ENCODE assay signal across 9 mouse cellular contexts in genomic region chr1:128141039-128141438, GRCm38 (mm10). TPM values are rescaled to one million over a fixed set of nuclear protein-coding genes. Genes with fewer than 3 reads are reported as not detected.
DNase-seq lines count a peak whose midpoint lies in the region; ATAC-seq and TF ChIP-seq lines count a peak whose summit lies in the region.
"Had no signal": no experiment of that assay in that cellular context is flagged by ENCODE, and none has a peak within 500 bp of the region (broad histone marks: within the 10 kb centered on the region; RNA-seq: fewer than 3 reads in every experiment).

No protein-coding gene starts in this region.

- peaks cover 7% of the 10 kb centered on the region for H3K79me2 ChIP-seq in MEL (ENCODE audit: control insufficient read depth, insufficient read depth, low read length, poor library complexity)

- H3K4me2 ChIP-seq in forebrain, postnatal 0 days (ENCODE audit: low read depth) = no peak overlapping the region
- no peak overlapping the region for H3K4me2 ChIP-seq in forebrain, embryonic 11.5 days (ENCODE audit: low read depth, low read length, severe bottlenecking)
- H3K4me2 ChIP-seq in liver, embryonic 14.5 days (ENCODE audit: low read depth) = no peak overlapping the region
- no peak overlapping the region for H3K4me2 ChIP-seq in liver, embryonic 12.5 days

- no peaks in the 10 kb centered on the region for H3K27me3 ChIP-seq in forebrain, postnatal 0 days (ENCODE audit: insufficient read depth, low read length)
- no peaks in the 10 kb centered on the region for H3K27me3 ChIP-seq in forebrain, embryonic 11.5 days (ENCODE audit: control insufficient read depth, insufficient read depth, low read length)
- H3K27me3 ChIP-seq in liver, embryonic 14.5 days (ENCODE audit: control insufficient read depth, insufficient read depth, low read length) = no peaks in the 10 kb centered on the region
- no peaks in the 10 kb centered on the region for H3K27me3 ChIP-seq in liver, embryonic 12.5 days (replicated peaks)
- H3K27me3 ChIP-seq in MEL (ENCODE audit: control insufficient read depth in 1 of 2, insufficient read depth in 2 of 2, low read length in 2 of 2) = no peaks in the 10 kb centered on the region

- H3K9ac ChIP-seq in forebrain, postnatal 0 days = no peak overlapping the region
- H3K9ac ChIP-seq in forebrain, embryonic 11.5 days (ENCODE audit: low read length) = no peak overlapping the region
- no peak overlapping the region for H3K9ac ChIP-seq in liver, embryonic 14.5 days (replicated peaks)
- no peak overlapping the region for H3K9ac ChIP-seq in liver, embryonic 12.5 days
- H3K9ac ChIP-seq in MEL (ENCODE audit: control insufficient read depth, low read depth, low read length, poor library complexity, severe bottlenecking) = no peak overlapping the region

- peak; percentile 67 for ATAC-seq in forebrain, postnatal 0 days
- no peak for ATAC-seq in forebrain, embryonic 11.5 days (replicated peaks; ENCODE audit: low FRiP score)
- ATAC-seq in liver, embryonic 14.5 days (ENCODE audit: insufficient read depth) = no peak
- ATAC-seq in liver, embryonic 12.5 days = no peak
- no peak for ATAC-seq in erythroid progenitor cell, adult 5-6 weeks (replicated peaks; ENCODE audit: low FRiP score, poor library complexity, severe bottlenecking)

- no peaks in the 10 kb centered on the region for H3K9me3 ChIP-seq in forebrain, postnatal 0 days (ENCODE audit: low read length)
- no peaks in the 10 kb centered on the region for H3K9me3 ChIP-seq in forebrain, embryonic 11.5 days (ENCODE audit: control insufficient read depth, low read length)
- no peaks in the 10 kb centered on the region for H3K9me3 ChIP-seq in liver, embryonic 14.5 days (ENCODE audit: control insufficient read depth, low read length)
- H3K9me3 ChIP-seq in liver, embryonic 12.5 days (replicated peaks) = no peaks in the 10 kb centered on the region
- no peaks in the 10 kb centered on the region for H3K9me3 ChIP-seq in MEL (replicated peaks; ENCODE audit: insufficient read depth, low read length)

- no peak for TF ChIP-seq POLR2A in MEL (IDR thresholded peaks at IDR 0.05; ENCODE audit: control insufficient read depth in 1 of 2, insufficient read depth in 1 of 2, low read depth in 1 of 2, low read length in 2 of 2, poor library complexity in 1 of 2)

- H3K36me3 ChIP-seq in forebrain, postnatal 0 days (ENCODE audit: insufficient read depth) = no peaks in the 10 kb centered on the region
- no peaks in the 10 kb centered on the region for H3K36me3 ChIP-seq in forebrain, embryonic 11.5 days (ENCODE audit: control insufficient read depth, insufficient read depth, low read length)
- H3K36me3 ChIP-seq in liver, embryonic 14.5 days (replicated peaks; ENCODE audit: control insufficient read depth, insufficient read depth, low read depth) = no peaks in the 10 kb centered on the region
- no peaks in the 10 kb centered on the region for H3K36me3 ChIP-seq in liver, embryonic 12.5 days
- H3K36me3 ChIP-seq in MEL (ENCODE audit: control insufficient read depth in 1 of 2, insufficient read depth in 2 of 2, low read length in 2 of 2) = peaks cover 0 to 5% of the 10 kb centered on the region in 2 experiments; a peak in 2 of 4 replicates

- H3K27ac ChIP-seq in forebrain, postnatal 0 days (ENCODE audit: low read depth, low read length) = no peak overlapping the region
- H3K27ac ChIP-seq in forebrain, embryonic 11.5 days (ENCODE audit: low read depth, low read length) = no peak overlapping the region
- no peak overlapping the region for H3K27ac ChIP-seq in liver, embryonic 14.5 days
- no peak overlapping the region for H3K27ac ChIP-seq in liver, embryonic 12.5 days
- H3K27ac ChIP-seq in MEL (ENCODE audit: control insufficient read depth, low read depth, low read length) = no peak overlapping the region

- no peak overlapping the region for H3K4me3 ChIP-seq in forebrain, postnatal 0 days (ENCODE audit: low read depth, low read length)
- no peak overlapping the region for H3K4me3 ChIP-seq in forebrain, embryonic 11.5 days (ENCODE audit: low read depth, low read length)
- H3K4me3 ChIP-seq in liver, embryonic 14.5 days (ENCODE audit: insufficient read depth in 1 of 2, low read depth in 2 of 2, low read length in 2 of 2) = no peak overlapping the region
- H3K4me3 ChIP-seq in liver, embryonic 12.5 days = no peak overlapping the region
- H3K4me3 ChIP-seq in MEL (ENCODE audit: control insufficient read depth in 1 of 2, insufficient read depth in 1 of 2, low read depth in 2 of 2, low read length in 2 of 2) = no peak overlapping the region

- TF ChIP-seq EP300 in liver, embryonic 14.5 days (IDR thresholded peaks at IDR 0.05; ENCODE audit: low read depth) = no peak
- no peak for TF ChIP-seq EP300 in MEL (IDR thresholded peaks at IDR 0.05; ENCODE audit: low read depth in 1 of 2, low read length in 2 of 2)

- peak; percentile 73 for TF ChIP-seq RAD21 in MEL (IDR thresholded peaks at IDR 0.05; ENCODE audit: low read depth, low read length)

- TF ChIP-seq CTCF in forebrain, postnatal 0 days (IDR thresholded peaks at IDR 0.05; ENCODE audit: low read depth) = peak; percentile 78
- peak; percentile 29; the same call in 1 of the 2 replicates for TF ChIP-seq CTCF in liver, embryonic 14.5 days (IDR thresholded peaks at IDR 0.05; ENCODE audit: low read depth)
- peak in 2 of 3 experiments; percentile 35 to 69; a peak in 4 of 6 replicates for TF ChIP-seq CTCF in MEL (IDR thresholded peaks at IDR 0.05 in 2 of 3, conservative IDR thresholded peaks at IDR 0.05 in 1 of 3; ENCODE audit: control insufficient read depth in 1 of 3, insufficient read depth in 1 of 3, low read depth in 2 of 3, low read length in 3 of 3, poor library complexity in 1 of 3, severe bottlenecking in 1 of 3)

- DNase-seq in forebrain, postnatal 0 days = peak; percentile 30
- no peak for DNase-seq in forebrain, embryonic 11.5 days (ENCODE audit: low spot score)
- no peak for DNase-seq in liver, embryonic 14.5 days (ENCODE audit: low read depth in 3 of 3, low spot score in 3 of 3)
- peak; percentile 55 for DNase-seq in MEL (ENCODE audit: low read depth, low spot score)
- peak; percentile 35 for DNase-seq in retina, embryonic 14.5 days (ENCODE audit: low spot score)
- no peak for DNase-seq in c-Kit-positive CD71-positive TER-119-positive erythroid progenitor cells, embryonic 14.5 days (ENCODE audit: low spot score)
- DNase-seq: heart, adult 11 months had no signal

- no peaks in the 10 kb centered on the region for H3K4me1 ChIP-seq in forebrain, postnatal 0 days (ENCODE audit: insufficient read depth)
- no peaks in the 10 kb centered on the region for H3K4me1 ChIP-seq in forebrain, embryonic 11.5 days (replicated peaks; ENCODE audit: control insufficient read depth, insufficient read depth, low read length)
- no peaks in the 10 kb centered on the region for H3K4me1 ChIP-seq in liver, embryonic 14.5 days (replicated peaks; ENCODE audit: control insufficient read depth in 2 of 2, insufficient read depth in 2 of 2, low read length in 1 of 2)
- no peaks in the 10 kb centered on the region for H3K4me1 ChIP-seq in liver, embryonic 12.5 days
- H3K4me1 ChIP-seq in MEL (ENCODE audit: control insufficient read depth in 1 of 2, insufficient read depth in 2 of 2, low read length in 2 of 2) = peaks cover 2 to 14% of the 10 kb centered on the region in 2 experiments; a peak in 3 of 4 replicates

TF ChIP-seq in MEL, 35 proteins besides CTCF, POLR2A, EP300 and RAD21:
- TF ChIP-seq SMC3 (IDR thresholded peaks at IDR 0.05; ENCODE audit: low read depth, low read length) = peak; percentile 70
- peak; percentile 51 for TF ChIP-seq ZC3H11A (IDR thresholded peaks at IDR 0.05; ENCODE audit: low read depth, low read length)
- no peak for TF ChIP-seq USF2 (IDR thresholded peaks at IDR 0.05; ENCODE audit: borderline replicate concordance in 1 of 2, insufficient read depth in 1 of 2, low read depth in 1 of 2, low read length in 2 of 2)
- no peak for TF ChIP-seq MAX (IDR thresholded peaks at IDR 0.05; ENCODE audit: low read length)
- TF ChIP-seq TAL1 (IDR thresholded peaks at IDR 0.05; ENCODE audit: low read length) = no peak
TF ChIP-seq in MEL: peak in this region for 2.

RNA-seq across cellular contexts. Expression of gene R3hdm1, which starts 37.9 kb away (rescaled TPM):
- 61.5 and 67.8 TPM in 2 replicates for total RNA-seq in forebrain, postnatal 0 days (2014; rRNA removed)
- 69.5 and 86.6 TPM in 2 replicates for polyA plus RNA-seq in forebrain, postnatal 0 days (2015; fragmentation: Nextera tagmentation; extraction: Ambion mirVana)
- polyA plus RNA-seq in forebrain, embryonic 11.5 days (2014; fragmentation: Nextera tagmentation; extraction: Ambion mirVana) = 102 and 110 TPM in 2 replicates
- 19.7 and 20.3 TPM in 2 replicates for polyA plus RNA-seq in liver, embryonic 14.5 days (2012; rRNA removed)
- polyA plus RNA-seq in liver, embryonic 14.5 days (2014; fragmentation: Nextera tagmentation; extraction: Ambion mirVana) = 32.6 and 32.8 TPM in 2 replicates
- 48.3 and 48.7 TPM in 2 replicates for polyA plus RNA-seq in liver, embryonic 12.5 days (2016; fragmentation: Nextera tagmentation; extraction: Ambion mirVana)
- 17.7 and 22.2 TPM in 2 replicates for total RNA-seq in MEL (2012; rRNA removed)
- polyA plus RNA-seq in MEL (2012; ENCODE audit: insufficient read depth in 1 of 2, insufficient read length in 2 of 2, low read depth in 1 of 2, low replicate concordance in 2 of 2, missing spikeins in 1 of 2) = 100 to 1,000 TPM; 106 to 164 TPM
- 261 and 269 TPM in 2 replicates for total RNA-seq in erythroid progenitor cell, adult 5-6 weeks (2015; ENCODE audit: low replicate concordance)
- total RNA-seq in erythroid progenitor cell, adult 5-6 weeks (2017; ENCODE audit: low replicate concordance) = 254 and 263 TPM in 2 replicates

RNA-seq across cellular contexts. Expression of gene Zranb3, which starts 38.2 kb away (rescaled TPM):
- total RNA-seq in forebrain, postnatal 0 days (2014; rRNA removed) = 4.1 and 4.8 TPM in 2 replicates
- 2.3 and 2.7 TPM in 2 replicates for polyA plus RNA-seq in forebrain, postnatal 0 days (2015; fragmentation: Nextera tagmentation; extraction: Ambion mirVana)
- 17.7 and 18.7 TPM in 2 replicates for polyA plus RNA-seq in forebrain, embryonic 11.5 days (2014; fragmentation: Nextera tagmentation; extraction: Ambion mirVana)
- 2.8 and 3.9 TPM in 2 replicates for polyA plus RNA-seq in liver, embryonic 14.5 days (2012; rRNA removed)
- 4.1 and 4.4 TPM in 2 replicates for polyA plus RNA-seq in liver, embryonic 14.5 days (2014; fragmentation: Nextera tagmentation; extraction: Ambion mirVana)
- 7.0 and 7.5 TPM in 2 replicates for polyA plus RNA-seq in liver, embryonic 12.5 days (2016; fragmentation: Nextera tagmentation; extraction: Ambion mirVana)
- total RNA-seq in MEL (2012; rRNA removed) = 4.1 and 4.8 TPM in 2 replicates
- 1 to 10 TPM in 1 of 2 experiments, not detected in 1; 3.9 TPM for polyA plus RNA-seq in MEL (2012; ENCODE audit: insufficient read depth in 1 of 2, insufficient read length in 2 of 2, low read depth in 1 of 2, low replicate concordance in 2 of 2, missing spikeins in 1 of 2)
- total RNA-seq in erythroid progenitor cell, adult 5-6 weeks (2015; ENCODE audit: low replicate concordance) = 19.7 and 21.3 TPM in 2 replicates
- 24.9 and 27.8 TPM in 2 replicates for total RNA-seq in erythroid progenitor cell, adult 5-6 weeks (2017; ENCODE audit: low replicate concordance)

Comparison
In these comparisons a context has a peak if more than half of its experiments do, and no peak if none do; other contexts are left out.
1. DNase-seq: peak in forebrain, postnatal 0 days (single experiment), MEL (single experiment) and retina, embryonic 14.5 days (single experiment); none in forebrain, embryonic 11.5 days (single experiment), liver, embryonic 14.5 days (0 of 3) and c-Kit-positive CD71-positive TER-119-positive erythroid progenitor cells, embryonic 14.5 days (single experiment).
2. Peak in every context shown above with its lines, with median percentiles within 50 percentile points of each other: CTCF ChIP-seq.